Mouse (Mus musculus): Measurements from ENCODE around the gene Msx1. TPM values are rescaled to one million over a fixed set of nuclear protein-coding genes. Genes with fewer than 3 reads are reported as not detected.

Gene Msx1
- polyA plus RNA-seq (2015; fragmentation: Nextera tagmentation; extraction: Ambion mirVana): 2.6 and 2.8 TPM in 2 replicates

DNA sequence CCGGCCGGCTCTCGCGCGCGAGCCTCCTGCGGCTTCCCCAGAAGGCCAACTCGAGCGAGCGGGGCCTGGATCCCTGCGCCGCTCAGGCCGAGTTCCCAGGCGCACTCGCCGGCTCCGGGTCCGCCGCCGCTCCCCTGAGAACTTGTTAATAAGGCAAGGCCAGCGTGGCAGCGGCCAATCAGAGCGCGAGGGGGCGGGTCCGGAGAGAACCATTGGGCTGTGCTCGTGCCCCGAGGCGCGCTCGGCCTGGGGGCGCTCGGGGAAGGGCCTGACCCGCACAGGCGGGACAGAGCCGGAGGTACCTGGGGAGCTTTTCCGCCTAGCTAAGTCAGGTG is at the start of gene Msx1:
Msx1 (minus strand) TSS at position 123 of the 335 bp plus-strand sequence.
- DNase-seq (ENCODE audit: low spot score): peak; percentile 78
- H3K4me3 ChIP-seq (replicated peaks; ENCODE audit: low read depth, low read length): peak within 1 kb of the TSS; percentile 47
- peaks cover 92% of the 10 kb centered on the region for H3K27me3 ChIP-seq (ENCODE audit: insufficient read depth, low read length)
- peak within 1 kb of the TSS; percentile 52 for H3K9ac ChIP-seq (ENCODE audit: low read depth, low read length)
- H3K36me3 ChIP-seq (ENCODE audit: insufficient read depth, low read length): no peaks in the 10 kb centered on the region
- H3K27ac ChIP-seq: no peak within 1 kb of the TSS
- WGBS: under 1% methylated on average over 37 of the region's 37 CpGs
- H3K9me3 ChIP-seq (replicated peaks; ENCODE audit: low read length): no peaks in the 10 kb centered on the region
- peak within 1 kb of the TSS; percentile 81 for H3K4me2 ChIP-seq (ENCODE audit: low read length)
- peaks cover 9% of the 10 kb centered on the region; the same call in 1 of the 2 replicates for H3K4me1 ChIP-seq (replicated peaks; ENCODE audit: insufficient read depth, low read length)
- ATAC-seq (replicated peaks; ENCODE audit: low FRiP score, low read depth): peak; percentile 80
- no peak for TF ChIP-seq CTCF (IDR thresholded peaks at IDR 0.05; ENCODE audit: low read depth)

DNA sequence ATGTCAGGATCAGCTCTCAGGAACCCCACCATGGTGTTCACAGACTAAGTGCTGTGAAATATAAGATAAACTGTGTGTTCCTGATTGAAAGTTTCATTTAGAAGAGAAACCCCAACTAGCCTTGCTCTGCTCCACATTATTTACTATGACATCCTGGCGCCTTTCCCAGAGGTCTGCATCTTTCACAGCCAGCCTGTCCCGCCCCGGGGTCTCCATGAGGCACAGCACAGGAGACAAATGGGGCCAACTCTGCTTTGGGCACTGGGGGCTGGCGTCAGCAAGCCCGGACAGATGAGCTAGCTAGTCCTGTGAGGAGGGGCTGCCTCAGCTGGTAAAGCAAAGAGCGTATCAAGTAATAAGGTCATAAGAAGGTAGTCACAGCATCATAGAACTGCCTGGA is 41.1 kb upstream of the Msx1 start:
- Histone ChIP-seq H3K4me2 (ENCODE audit: low read length) (no peak overlapping the region), H3K9ac (ENCODE audit: low read depth, low read length) (no peak overlapping the region), H3K27me3 (ENCODE audit: insufficient read depth, low read length) (no peaks in the 10 kb centered on the region), H3K36me3 (ENCODE audit: insufficient read depth, low read length) (no peaks in the 10 kb centered on the region), H3K4me1 (replicated peaks; ENCODE audit: insufficient read depth, low read length) (no peaks in the 10 kb centered on the region), H3K27ac (no peak overlapping the region), H3K4me3 (replicated peaks; ENCODE audit: low read depth, low read length) (no peak overlapping the region), H3K9me3 (replicated peaks; ENCODE audit: low read length) (no peaks in the 10 kb centered on the region)
- TF ChIP-seq CTCF (IDR thresholded peaks at IDR 0.05; ENCODE audit: low read depth): no peak
- DNase-seq (ENCODE audit: low spot score) (peak; percentile 9), ATAC-seq (replicated peaks; ENCODE audit: low FRiP score, low read depth) (no peak)
- WGBS: 31% methylated on average over 6 of the region's 6 CpGs

DNA sequence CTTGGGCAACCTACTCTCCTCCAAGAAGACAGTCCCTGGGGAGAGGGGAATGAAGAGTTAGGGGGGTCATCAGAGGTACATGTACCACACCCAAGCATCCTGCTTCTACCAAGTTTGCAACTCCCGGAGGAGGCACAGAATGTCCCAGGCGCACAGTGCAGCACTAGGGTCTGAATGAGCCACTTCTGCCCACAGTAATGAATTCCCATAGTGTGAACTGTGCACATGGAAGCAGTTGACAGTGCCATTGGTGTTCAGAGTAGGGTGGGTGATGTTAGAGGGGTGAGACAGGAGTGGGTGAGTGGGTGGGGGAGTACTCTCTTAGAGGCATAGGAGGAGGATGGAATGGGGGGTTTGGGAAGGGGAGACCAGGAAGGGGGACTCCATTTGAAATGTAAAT is 39.9 kb upstream of the Msx1 start:
- Histone ChIP-seq H3K9me3 (replicated peaks; ENCODE audit: low read length) (no peaks in the 10 kb centered on the region), H3K36me3 (ENCODE audit: insufficient read depth, low read length) (no peaks in the 10 kb centered on the region), H3K4me3 (replicated peaks; ENCODE audit: low read depth, low read length) (no peak overlapping the region), H3K4me2 (ENCODE audit: low read length) (no peak overlapping the region), H3K27me3 (ENCODE audit: insufficient read depth, low read length) (no peaks in the 10 kb centered on the region), H3K9ac (ENCODE audit: low read depth, low read length) (no peak overlapping the region), H3K27ac (no peak overlapping the region), H3K4me1 (replicated peaks; ENCODE audit: insufficient read depth, low read length) (no peaks in the 10 kb centered on the region)
- ATAC-seq (replicated peaks; ENCODE audit: low FRiP score, low read depth): no peak
- 94% methylated on average over 2 of the region's 2 CpGs for WGBS
- DNase-seq (ENCODE audit: low spot score): no peak
- no peak for TF ChIP-seq CTCF (IDR thresholded peaks at IDR 0.05; ENCODE audit: low read depth)

DNA sequence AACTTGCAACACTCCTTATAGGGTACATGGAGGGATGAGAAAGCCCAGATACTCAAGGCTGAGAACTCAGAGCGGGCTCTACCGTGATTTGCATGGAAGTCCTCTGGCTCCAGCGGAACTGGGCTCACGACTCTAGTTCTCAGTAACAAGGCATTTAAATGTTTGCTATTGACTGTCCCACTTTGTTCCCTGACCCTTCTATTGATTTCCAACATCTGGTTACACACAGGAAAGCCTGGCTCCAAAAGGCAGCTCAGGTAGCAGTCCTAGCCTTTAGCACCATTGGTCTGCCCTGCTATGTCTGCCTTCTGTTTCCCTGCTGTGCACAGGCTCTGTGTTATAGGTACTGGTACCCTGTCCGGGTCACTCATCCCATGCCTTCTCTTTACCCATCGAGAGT is 36.5 kb upstream of the Msx1 start:
- no peak overlapping the region for H3K9ac ChIP-seq (ENCODE audit: low read depth, low read length)
- no peak for TF ChIP-seq CTCF (IDR thresholded peaks at IDR 0.05; ENCODE audit: low read depth)
- no peaks in the 10 kb centered on the region for H3K36me3 ChIP-seq (ENCODE audit: insufficient read depth, low read length)
- no peak overlapping the region for H3K27ac ChIP-seq
- 84% methylated on average over 6 of the region's 6 CpGs for WGBS
- DNase-seq (ENCODE audit: low spot score): no peak
- ATAC-seq (replicated peaks; ENCODE audit: low FRiP score, low read depth): no peak
- H3K27me3 ChIP-seq (ENCODE audit: insufficient read depth, low read length): no peaks in the 10 kb centered on the region; the same call in 1 of the 2 replicates
- no peak overlapping the region for H3K4me3 ChIP-seq (replicated peaks; ENCODE audit: low read depth, low read length)
- H3K4me1 ChIP-seq (replicated peaks; ENCODE audit: insufficient read depth, low read length): no peaks in the 10 kb centered on the region
- H3K4me2 ChIP-seq (ENCODE audit: low read length): no peak overlapping the region
- no peaks in the 10 kb centered on the region for H3K9me3 ChIP-seq (replicated peaks; ENCODE audit: low read length)

DNA sequence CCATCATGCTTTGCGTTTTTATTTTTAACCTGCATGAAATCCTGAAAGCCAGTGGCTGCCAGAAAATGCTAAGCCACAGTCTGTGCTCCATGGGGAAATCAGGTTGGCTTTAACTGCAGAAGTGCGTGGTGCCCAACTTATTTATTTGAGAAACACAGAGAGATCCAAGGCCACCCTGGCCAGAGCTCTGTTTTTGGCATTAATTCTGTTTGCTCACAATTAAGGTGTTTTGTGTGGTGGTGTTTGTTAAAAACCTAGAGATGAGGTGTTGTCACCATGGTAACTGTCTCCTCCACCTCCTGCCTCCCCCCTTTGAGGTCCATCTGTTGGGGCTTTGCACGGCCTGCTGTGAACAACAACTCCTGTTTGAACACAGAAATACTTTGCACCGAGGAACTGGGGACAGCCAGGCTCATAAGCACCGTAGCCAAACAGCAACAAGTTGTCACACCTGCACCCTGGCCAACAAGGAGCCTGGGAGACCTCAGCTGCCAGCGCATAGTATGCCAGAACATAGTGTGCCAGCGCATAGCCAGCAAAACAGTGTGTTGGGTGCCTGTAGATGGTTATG is 35.9 kb upstream of the Msx1 start:
- ATAC-seq (replicated peaks; ENCODE audit: low FRiP score, low read depth) (no peak), DNase-seq (ENCODE audit: low spot score) (no peak)
- no peaks in the 10 kb centered on the region for H3K36me3 ChIP-seq (ENCODE audit: insufficient read depth, low read length)
- TF ChIP-seq CTCF (IDR thresholded peaks at IDR 0.05; ENCODE audit: low read depth): no peak
- H3K27ac ChIP-seq: no peak overlapping the region
- H3K4me1 ChIP-seq (replicated peaks; ENCODE audit: insufficient read depth, low read length): no peaks in the 10 kb centered on the region
- H3K9ac ChIP-seq (ENCODE audit: low read depth, low read length): no peak overlapping the region
- H3K4me2 ChIP-seq (ENCODE audit: low read length): no peak overlapping the region
- H3K9me3 ChIP-seq (replicated peaks; ENCODE audit: low read length): no peaks in the 10 kb centered on the region
- H3K4me3 ChIP-seq (replicated peaks; ENCODE audit: low read depth, low read length): no peak overlapping the region
- H3K27me3 ChIP-seq (ENCODE audit: insufficient read depth, low read length): no peaks in the 10 kb centered on the region; the same call in 1 of the 2 replicates
- WGBS: 59% methylated on average over 7 of the region's 7 CpGs

DNA sequence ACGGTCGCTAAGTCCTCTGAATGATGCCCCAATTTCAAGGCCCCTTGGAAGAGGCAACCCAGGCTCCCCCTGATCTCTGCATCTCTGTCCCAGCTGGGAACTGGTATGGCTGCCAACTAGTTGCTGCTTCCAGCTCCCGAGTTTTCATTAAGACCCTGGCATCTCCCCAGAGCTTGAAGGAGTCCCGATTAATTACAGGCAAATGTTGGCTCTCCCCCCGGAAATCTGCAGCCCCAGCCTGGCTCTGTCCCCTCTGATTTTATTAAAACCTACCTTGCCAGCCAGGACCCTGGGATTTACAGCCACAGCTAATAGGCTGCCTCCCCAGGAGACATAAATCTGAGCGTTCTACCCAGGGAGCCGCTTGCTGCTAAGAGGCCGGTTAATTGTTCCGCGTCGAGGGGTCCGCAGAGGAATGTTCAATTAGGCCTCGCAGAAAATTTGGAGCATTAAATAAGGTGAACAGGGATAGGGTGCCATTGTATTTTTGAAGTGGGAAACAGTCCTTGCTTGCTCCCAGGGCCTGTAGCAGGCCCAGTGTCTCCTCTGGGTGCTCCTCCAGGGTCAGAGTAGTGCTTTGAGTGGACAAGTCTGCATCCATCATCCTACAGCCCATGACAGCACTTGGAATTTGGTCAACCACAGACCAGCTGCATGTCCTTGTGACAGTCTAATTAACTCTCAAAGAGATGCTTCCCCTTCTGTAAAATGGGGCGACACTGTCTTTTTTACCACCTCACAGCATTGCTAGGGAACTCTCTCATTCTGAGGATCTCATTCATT is 33.6 kb upstream of the Msx1 start:
- Histone ChIP-seq H3K4me1 (replicated peaks; ENCODE audit: insufficient read depth, low read length) (no peaks in the 10 kb centered on the region), H3K9ac (ENCODE audit: low read depth, low read length) (no peak overlapping the region), H3K4me2 (ENCODE audit: low read length) (no peak overlapping the region), H3K4me3 (replicated peaks; ENCODE audit: low read depth, low read length) (no peak overlapping the region), H3K27ac (no peak overlapping the region), H3K9me3 (replicated peaks; ENCODE audit: low read length) (no peaks in the 10 kb centered on the region), H3K36me3 (ENCODE audit: insufficient read depth, low read length) (no peaks in the 10 kb centered on the region), H3K27me3 (ENCODE audit: insufficient read depth, low read length) (no peaks in the 10 kb centered on the region; the same call in 1 of the 2 replicates)
- ATAC-seq (replicated peaks; ENCODE audit: low FRiP score, low read depth) (no peak), DNase-seq (ENCODE audit: low spot score) (peak; percentile 32)
- TF ChIP-seq CTCF (IDR thresholded peaks at IDR 0.05; ENCODE audit: low read depth): no peak
- WGBS: 16% methylated on average over 14 of the region's 14 CpGs
